11 mouse cellular contexts compared by ENCODE assay signal in the genomic region with DNA sequence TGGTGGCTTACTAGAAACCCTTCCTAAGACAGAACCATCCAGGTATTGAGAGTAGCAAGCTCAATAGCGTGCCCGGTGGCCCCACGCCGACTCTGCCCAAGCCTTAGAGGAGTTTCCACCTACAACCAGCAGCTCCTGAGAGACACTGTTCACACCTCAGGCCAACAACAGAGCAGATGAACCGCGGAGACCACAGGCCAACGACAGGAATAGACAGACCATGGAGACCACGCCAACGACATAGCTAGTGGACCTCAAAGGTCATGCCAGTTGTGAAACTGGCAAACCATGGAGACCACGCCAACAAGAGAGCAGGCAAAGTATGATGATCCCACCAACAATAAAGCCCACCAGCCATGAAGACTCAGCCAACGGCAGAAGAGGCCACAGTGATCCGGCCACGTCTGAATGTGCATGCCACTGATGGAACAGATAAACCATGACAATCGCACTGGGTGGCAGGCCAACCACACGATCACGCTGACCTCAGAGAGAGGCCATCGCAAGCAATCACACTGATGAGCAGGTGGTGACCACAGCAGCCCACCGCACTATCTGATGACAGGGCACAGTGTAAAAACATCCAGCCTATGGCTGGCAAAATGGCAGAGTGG. TPM values are rescaled to one million over a fixed set of nuclear protein-coding genes. Genes with fewer than 3 reads are reported as not detected.
DNase-seq lines count a peak whose midpoint lies in the region; ATAC-seq and TF ChIP-seq lines count a peak whose summit lies in the region.
"Had no signal": no experiment of that assay in that cellular context is flagged by ENCODE, and none has a peak within 500 bp of the region (broad histone marks: within the 10 kb centered on the region; RNA-seq: fewer than 3 reads in every experiment).

No protein-coding gene starts in this region.

- H3K4me1 ChIP-seq in hindbrain, embryonic 10.5 days (replicated peaks), result peaks cover 99% of the 10 kb centered on the region
- H3K4me1 ChIP-seq in hindbrain, embryonic 16.5 days (ENCODE audit: control insufficient read depth, insufficient read depth, low read depth, low read length), result peaks cover 81% of the 10 kb centered on the region
- peaks cover 70% of the 10 kb centered on the region for H3K4me1 ChIP-seq in stomach, embryonic 14.5 days (ENCODE audit: control insufficient read depth, insufficient read depth, low read length)
- H3K4me1 ChIP-seq in stomach, postnatal 0 days (replicated peaks; ENCODE audit: control insufficient read depth, insufficient read depth), result peaks cover 31% of the 10 kb centered on the region
- H3K4me1 ChIP-seq in limb, embryonic 14.5 days (ENCODE audit: control insufficient read depth, insufficient read depth, low read length), result peaks cover 77% of the 10 kb centered on the region
- peaks cover 84% of the 10 kb centered on the region for H3K4me1 ChIP-seq in stomach, embryonic 16.5 days (ENCODE audit: control insufficient read depth, insufficient read depth, low read length)

- TF ChIP-seq EP300 in stomach, postnatal 0 days (optimal IDR thresholded peaks at IDR 0.05), result no peak

- TF ChIP-seq POLR2A in limb, embryonic 14.5 days (IDR thresholded peaks at IDR 0.05; ENCODE audit: borderline replicate concordance, extremely low read depth, insufficient read depth, insufficient read length), result no peak

- no peaks in the 10 kb centered on the region for H3K27me3 ChIP-seq in hindbrain, embryonic 10.5 days (ENCODE audit: insufficient read depth, poor library complexity, severe bottlenecking)
- H3K27me3 ChIP-seq in hindbrain, embryonic 16.5 days (replicated peaks; ENCODE audit: control insufficient read depth, insufficient read depth, low read length), result no peaks in the 10 kb centered on the region
- no peaks in the 10 kb centered on the region for H3K27me3 ChIP-seq in stomach, embryonic 14.5 days (ENCODE audit: control insufficient read depth, insufficient read depth, low read length)
- H3K27me3 ChIP-seq in stomach, postnatal 0 days (ENCODE audit: control insufficient read depth, insufficient read depth, low read length), result no peaks in the 10 kb centered on the region
- no peaks in the 10 kb centered on the region for H3K27me3 ChIP-seq in limb, embryonic 14.5 days (ENCODE audit: control insufficient read depth, insufficient read depth, low read length)
- H3K27me3 ChIP-seq in stomach, embryonic 16.5 days (ENCODE audit: control insufficient read depth, insufficient read depth, low read length), result no peaks in the 10 kb centered on the region
- H3K27me3 ChIP-seq: embryonic facial prominence, embryonic 12.5 days had no signal

- H3K36me3 ChIP-seq in hindbrain, embryonic 10.5 days, result 0 out of 2 replicates have a peak, but pooled peaks cover 4% of the 10 kb centered on the region
- no peaks in the 10 kb centered on the region for H3K36me3 ChIP-seq in hindbrain, embryonic 16.5 days (ENCODE audit: control insufficient read depth, insufficient read depth, low read length)
- H3K36me3 ChIP-seq in stomach, embryonic 14.5 days (ENCODE audit: control insufficient read depth, insufficient read depth, low read length), result peaks cover 3% of the 10 kb centered on the region
- no peaks in the 10 kb centered on the region for H3K36me3 ChIP-seq in stomach, postnatal 0 days (ENCODE audit: control insufficient read depth, insufficient read depth, low read length)
- H3K36me3 ChIP-seq in limb, embryonic 14.5 days (ENCODE audit: control insufficient read depth, insufficient read depth, low read length), result 0 out of 2 replicates have a peak, but pooled peaks cover 3% of the 10 kb centered on the region
- no peaks in the 10 kb centered on the region for H3K36me3 ChIP-seq in stomach, embryonic 16.5 days (ENCODE audit: control insufficient read depth, insufficient read depth, low read length)

- no peak for TF ChIP-seq CTCF in stomach, postnatal 0 days (IDR thresholded peaks at IDR 0.05; ENCODE audit: low read depth)

- ATAC-seq in hindbrain, embryonic 16.5 days, result no peak
- no peak for ATAC-seq in stomach, embryonic 14.5 days (ENCODE audit: insufficient number of reproducible peaks, insufficient read depth, low FRiP score, low read depth)
- ATAC-seq in stomach, postnatal 0 days (ENCODE audit: low FRiP score, low TSS enrichment), result no peak
- ATAC-seq in limb, embryonic 14.5 days (ENCODE audit: low FRiP score, low read depth), result no peak
- ATAC-seq in stomach, embryonic 16.5 days (ENCODE audit: insufficient read depth, low FRiP score), result no peak

- no peak overlapping the region for H3K9ac ChIP-seq in hindbrain, embryonic 16.5 days (ENCODE audit: low read depth, low read length)
- H3K9ac ChIP-seq in stomach, embryonic 14.5 days (replicated peaks; ENCODE audit: low read depth, low read length), result no peak overlapping the region
- no peak overlapping the region for H3K9ac ChIP-seq in stomach, postnatal 0 days (ENCODE audit: low read length)
- no peak overlapping the region for H3K9ac ChIP-seq in limb, embryonic 14.5 days (ENCODE audit: low read depth, low read length, severe bottlenecking)
- no peak overlapping the region for H3K9ac ChIP-seq in stomach, embryonic 16.5 days (ENCODE audit: low read length)
- H3K9ac ChIP-seq: embryonic facial prominence, embryonic 12.5 days had no signal

- DNase-seq in hindbrain, embryonic 10.5 days (ENCODE audit: low spot score), result no peak
- no peak for DNase-seq in stomach, postnatal 0 days (ENCODE audit: low spot score)
- DNase-seq in limb, embryonic 14.5 days (ENCODE audit: low spot score), result no peak
- DNase-seq in B cell, adult 2 months, result no peak
- DNase-seq in cerebellum, postnatal 4 days (ENCODE audit: low spot score in 2 of 2), result no peak
- DNase-seq: cerebellum, adult 9-10 months; gastrocnemius, postnatal 25 days had no signal

- H3K4me2 ChIP-seq in hindbrain, embryonic 16.5 days (ENCODE audit: low read length), result no peak overlapping the region
- no peak overlapping the region for H3K4me2 ChIP-seq in stomach, embryonic 14.5 days (replicated peaks; ENCODE audit: low read depth, low read length)
- H3K4me2 ChIP-seq in stomach, postnatal 0 days (replicated peaks; ENCODE audit: low read depth), result no peak overlapping the region
- peak overlapping the region; percentile 11; the same call in 1 of the 2 replicates for H3K4me2 ChIP-seq in limb, embryonic 14.5 days (replicated peaks; ENCODE audit: low read depth, low read length, severe bottlenecking)
- H3K4me2 ChIP-seq in stomach, embryonic 16.5 days (ENCODE audit: low read depth, low read length), result no peak overlapping the region
- H3K4me2 ChIP-seq: embryonic facial prominence, embryonic 12.5 days had no signal

- H3K27ac ChIP-seq in hindbrain, embryonic 10.5 days, result peak overlapping the region; percentile 50; the same call in 1 of the 2 replicates
- H3K27ac ChIP-seq in hindbrain, embryonic 16.5 days (ENCODE audit: low read depth, low read length), result no peak overlapping the region
- 0 out of 2 replicates have a peak overlapping the region, but pooled peaks have one; percentile 7 for H3K27ac ChIP-seq in stomach, embryonic 14.5 days (ENCODE audit: low read length)
- no peak overlapping the region for H3K27ac ChIP-seq in stomach, postnatal 0 days (replicated peaks)
- H3K27ac ChIP-seq in limb, embryonic 14.5 days (replicated peaks; ENCODE audit: low read depth, low read length), result no peak overlapping the region
- H3K27ac ChIP-seq in stomach, embryonic 16.5 days (ENCODE audit: low read length), result peak overlapping the region; percentile 67

- WGBS in hindbrain, embryonic 10.5 days, result 91% methylated on average over 18 of the region's 18 CpGs
- WGBS in hindbrain, embryonic 16.5 days, result 89% methylated on average over 18 of the region's 18 CpGs
- WGBS in stomach, embryonic 14.5 days, result 89% methylated on average over 18 of the region's 18 CpGs
- WGBS in stomach, postnatal 0 days, result 89% methylated on average over 18 of the region's 18 CpGs
- WGBS in limb, embryonic 14.5 days, result 93% methylated on average over 18 of the region's 18 CpGs
- 88% methylated on average over 18 of the region's 18 CpGs for WGBS in stomach, embryonic 16.5 days

- H3K4me3 ChIP-seq in hindbrain, embryonic 10.5 days, result no peak overlapping the region
- H3K4me3 ChIP-seq in hindbrain, embryonic 16.5 days (ENCODE audit: low read length), result no peak overlapping the region
- no peak overlapping the region for H3K4me3 ChIP-seq in stomach, embryonic 14.5 days (ENCODE audit: low read depth, low read length)
- no peak overlapping the region for H3K4me3 ChIP-seq in stomach, postnatal 0 days (ENCODE audit: low read depth, low read length)
- H3K4me3 ChIP-seq in limb, embryonic 14.5 days (replicated peaks; ENCODE audit: low read length), result no peak overlapping the region
- H3K4me3 ChIP-seq in stomach, embryonic 16.5 days (replicated peaks; ENCODE audit: low read length), result no peak overlapping the region
- H3K4me3 ChIP-seq: embryonic facial prominence, embryonic 12.5 days had no signal

- no peaks in the 10 kb centered on the region for H3K9me3 ChIP-seq in hindbrain, embryonic 10.5 days
- H3K9me3 ChIP-seq in hindbrain, embryonic 16.5 days (ENCODE audit: control insufficient read depth, low read length), result no peaks in the 10 kb centered on the region
- no peaks in the 10 kb centered on the region for H3K9me3 ChIP-seq in stomach, embryonic 14.5 days (ENCODE audit: control insufficient read depth, low read depth, low read length)
- no peaks in the 10 kb centered on the region for H3K9me3 ChIP-seq in stomach, postnatal 0 days (ENCODE audit: control insufficient read depth, low read length)
- no peaks in the 10 kb centered on the region for H3K9me3 ChIP-seq in limb, embryonic 14.5 days (ENCODE audit: control insufficient read depth, low read length)
- no peaks in the 10 kb centered on the region for H3K9me3 ChIP-seq in stomach, embryonic 16.5 days (replicated peaks; ENCODE audit: control insufficient read depth, low read length)
- H3K9me3 ChIP-seq: embryonic facial prominence, embryonic 12.5 days had no signal

RNA-seq across cellular contexts. Expression of a gene that starts 41.2 kb away (rescaled TPM):
- polyA plus RNA-seq in hindbrain, embryonic 10.5 days (2016; fragmentation: Nextera tagmentation; extraction: Ambion mirVana), result 18.1 and 19.7 TPM in 2 replicates
- polyA plus RNA-seq in hindbrain, embryonic 16.5 days (2015; fragmentation: Nextera tagmentation; extraction: Ambion mirVana), result 23.3 and 26.2 TPM in 2 replicates
- polyA plus RNA-seq in stomach, embryonic 14.5 days (2014; fragmentation: Nextera tagmentation; extraction: Ambion mirVana), result 32.7 and 33.4 TPM in 2 replicates
- polyA plus RNA-seq in stomach, postnatal 0 days (2015; fragmentation: Nextera tagmentation; extraction: Ambion mirVana), result 11.1 and 12.1 TPM in 2 replicates
- 75.9 and 89.8 TPM in 2 replicates for polyA plus RNA-seq in limb, embryonic 14.5 days (2012; rRNA removed)
- 37.0 and 39.3 TPM in 2 replicates for polyA plus RNA-seq in limb, embryonic 14.5 days (2014; fragmentation: Nextera tagmentation; extraction: Ambion mirVana)
- 21.4 and 24.6 TPM in 2 replicates for polyA plus RNA-seq in stomach, embryonic 16.5 days (2015; fragmentation: Nextera tagmentation; extraction: Ambion mirVana)

Comparison
In these comparisons a context has a peak if more than half of its experiments do, and no peak if none do; other contexts are left out.
1. H3K27ac ChIP-seq: peak in hindbrain, embryonic 10.5 days (single experiment), stomach, embryonic 14.5 days (single experiment) and stomach, embryonic 16.5 days (single experiment); none in hindbrain, embryonic 16.5 days (single experiment), stomach, postnatal 0 days (single experiment) and limb, embryonic 14.5 days (single experiment).